Comparison of ENCODE assay signal across 10 mouse cellular contexts in the genomic region with DNA sequence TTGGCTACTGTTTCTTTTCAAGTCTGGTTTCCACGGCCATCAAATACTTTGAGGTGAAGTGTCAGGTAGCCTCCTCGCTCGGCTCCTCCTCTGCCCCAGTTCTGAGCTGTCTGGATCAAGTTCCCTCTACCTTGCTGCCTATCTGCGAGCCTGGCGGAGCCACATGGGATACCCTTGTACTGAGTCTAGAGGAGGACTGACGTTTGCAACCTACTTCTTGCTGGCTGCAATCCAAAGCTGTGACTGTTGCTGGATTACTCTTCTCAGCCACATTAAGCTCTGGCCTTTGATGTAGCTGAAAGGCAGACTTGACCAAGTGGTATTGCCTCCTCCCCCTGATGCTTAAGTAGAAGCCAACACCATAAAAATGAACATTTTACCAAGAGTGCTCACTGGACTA. TPM values are rescaled to one million over a fixed set of nuclear protein-coding genes. Genes with fewer than 3 reads are reported as not detected.
DNase-seq lines count a peak whose midpoint lies in the region.
"Had no signal": no experiment of that assay in that cellular context is flagged by ENCODE, and none has a peak within 500 bp of the region (broad histone marks: within the 10 kb centered on the region; RNA-seq: fewer than 3 reads in every experiment).

No protein-coding gene starts in this region.

- DNase-seq in cerebellum, adult 9-11 months: peak; percentile 4
- DNase-seq in cerebellum, adult 11 months: no peak
- DNase-seq in kidney, postnatal 10 days: peak; percentile 30
- no peak for DNase-seq in kidney, postnatal 4 days
- DNase-seq in adrenal gland, postnatal 36 days: peak; percentile 25 to 27
- DNase-seq in kidney, postnatal 36 days: peak; percentile 41 to 46
- no peak for DNase-seq in layer of hippocampus, adult 11-12 months (ENCODE audit: low spot score)
- DNase-seq: heart, adult 11 months; liver, postnatal 0 days had no signal

RNA-seq across cellular contexts. Expression of a gene that starts 31.2 kb away (rescaled TPM):
- total RNA-seq in adrenal gland, postnatal 36 days (2021): 1 to 10 TPM; 6.5 to 9.1 TPM
- total RNA-seq: common myeloid progenitor, adult 5-6 weeks had no signal

Comparison
In these comparisons a context has a peak if more than half of its experiments do, and no peak if none do; other contexts are left out.
1. DNase-seq: peak in cerebellum, adult 9-11 months (single experiment), kidney, postnatal 10 days (single experiment), adrenal gland, postnatal 36 days (2 of 2) and kidney, postnatal 36 days (2 of 2); none in cerebellum, adult 11 months (single experiment), kidney, postnatal 4 days (0 of 2) and layer of hippocampus, adult 11-12 months (single experiment).